In the genomic region with DNA sequence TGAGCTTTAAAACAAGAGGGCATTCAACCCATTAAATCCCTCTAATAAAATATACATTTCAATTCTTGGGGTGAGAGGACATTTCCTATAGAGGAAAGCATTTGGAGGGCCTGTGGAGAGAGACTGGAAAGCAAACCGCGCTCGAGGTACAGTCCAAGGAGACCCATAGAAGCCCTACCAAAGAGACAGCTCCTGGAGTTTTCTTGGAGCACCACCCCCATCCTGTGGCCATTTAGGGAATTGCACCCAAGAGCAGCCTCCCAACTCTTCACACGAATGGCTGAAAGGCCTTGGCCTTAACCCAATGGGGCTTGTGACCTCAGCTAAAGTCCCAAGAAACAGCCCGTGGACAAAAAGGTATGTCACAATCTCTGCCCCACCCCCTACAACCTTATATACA, we compare ENCODE assay signal across 8 mouse cellular contexts. TPM values are rescaled to one million over a fixed set of nuclear protein-coding genes. Genes with fewer than 3 reads are reported as not detected.
A peak's percentile ranks its signal among the peaks of the same experiment; 100 is the strongest.
DNase-seq lines count a peak whose midpoint lies in the region; ATAC-seq lines count a peak whose summit lies in the region.

No protein-coding gene starts in this region.

- H3K36me3 ChIP-seq in midbrain, embryonic 15.5 days (replicated peaks) = no peaks in the 10 kb centered on the region

- no peak overlapping the region for H3K4me2 ChIP-seq in midbrain, embryonic 15.5 days

- H3K9me3 ChIP-seq in midbrain, embryonic 15.5 days = no peaks in the 10 kb centered on the region

- H3K4me3 ChIP-seq in midbrain, embryonic 15.5 days = no peak overlapping the region

- intact Hi-C loops in left cerebral cortex, postnatal 36 days (cut with DNase I) = loop anchor here (2.0 kb wide), 3 partner anchors 61 to 137 kb away; a partner anchor contains a TSS

- H3K4me1 ChIP-seq in midbrain, embryonic 15.5 days = no peaks in the 10 kb centered on the region

- H3K27me3 ChIP-seq in midbrain, embryonic 15.5 days (replicated peaks) = 0 out of 2 replicates have a peak, but pooled peaks cover 3% of the 10 kb centered on the region

- ATAC-seq in granulocyte monocyte progenitor cell, adult 5-6 weeks (replicated peaks; ENCODE audit: poor library complexity, severe bottlenecking) = peak; percentile 89
- ATAC-seq in midbrain, embryonic 15.5 days (replicated peaks) = peak; percentile 70

- WGBS in midbrain, embryonic 15.5 days = 1% methylated on average over 5 of the region's 5 CpGs

- H3K9ac ChIP-seq in midbrain, embryonic 15.5 days = no peak overlapping the region

- peak; percentile 53 for DNase-seq in 3134 (ENCODE audit: extremely low read depth, insufficient read length, low spot score)
- DNase-seq in adrenal gland, postnatal 10 days = peak; percentile 93
- DNase-seq in embryo, embryonic 9.5 days (ENCODE audit: extremely low spot score) = peak; percentile 86
- DNase-seq in kidney, adult 11 months = peak; percentile 78
- peak; percentile 79 to 85 for DNase-seq in left cerebral cortex, postnatal 36 days (ENCODE audit: low spot score in 2 of 2)
- peak; percentile 61 to 87 for DNase-seq in spleen, adult 18-20 months

- no peak overlapping the region for H3K27ac ChIP-seq in midbrain, embryonic 15.5 days

RNA-seq across cellular contexts. Expression of a gene that starts 6.3 kb away (rescaled TPM):
- total RNA-seq in adrenal gland, postnatal 10 days (2021) = not detected
- total RNA-seq in granulocyte monocyte progenitor cell, adult 5-6 weeks (2014; fragmentation: Nextera tagmentation) = not detected in 2 replicates
- total RNA-seq in granulocyte monocyte progenitor cell, adult 5-6 weeks (2017) = not detected in 2 replicates
- total RNA-seq in left cerebral cortex, postnatal 36 days (2021) = not detected
- polyA plus RNA-seq in midbrain, embryonic 15.5 days (2015; fragmentation: Nextera tagmentation; extraction: Ambion mirVana) = not detected in 2 replicates

RNA-seq across cellular contexts. Expression of a gene that starts 10.0 kb away (rescaled TPM):
- total RNA-seq in adrenal gland, postnatal 10 days (2021) = 10 to 100 TPM in 1 of 2 experiments, 1 to 10 TPM in 1; 6.9 to 11.5 TPM
- total RNA-seq in granulocyte monocyte progenitor cell, adult 5-6 weeks (2014; fragmentation: Nextera tagmentation) = 5.9 and 9.9 TPM in 2 replicates
- total RNA-seq in granulocyte monocyte progenitor cell, adult 5-6 weeks (2017) = 19.5 and 19.9 TPM in 2 replicates
- total RNA-seq in left cerebral cortex, postnatal 36 days (2021) = 1 to 10 TPM in 1 of 2 experiments, under 1 TPM in 1; 0.23 to 1.1 TPM
- polyA plus RNA-seq in midbrain, embryonic 15.5 days (2015; fragmentation: Nextera tagmentation; extraction: Ambion mirVana) = 2.7 and 3.0 TPM in 2 replicates

RNA-seq across cellular contexts. Expression of a gene that starts 13.5 kb away (rescaled TPM):
- 100 to 1,000 TPM; 140 to 150 TPM for total RNA-seq in adrenal gland, postnatal 10 days (2021)
- total RNA-seq in granulocyte monocyte progenitor cell, adult 5-6 weeks (2014; fragmentation: Nextera tagmentation) = 73.8 and 84.3 TPM in 2 replicates
- total RNA-seq in granulocyte monocyte progenitor cell, adult 5-6 weeks (2017) = 34.3 and 36.1 TPM in 2 replicates
- 10 to 100 TPM; 61.7 to 74.4 TPM for total RNA-seq in left cerebral cortex, postnatal 36 days (2021)
- 158 and 159 TPM in 2 replicates for polyA plus RNA-seq in midbrain, embryonic 15.5 days (2015; fragmentation: Nextera tagmentation; extraction: Ambion mirVana)

RNA-seq across cellular contexts. Expression of a gene that starts 28.9 kb away (rescaled TPM):
- total RNA-seq in adrenal gland, postnatal 10 days (2021) = 10 to 100 TPM; 12.1 to 12.4 TPM
- 45.8 and 50.5 TPM in 2 replicates for total RNA-seq in granulocyte monocyte progenitor cell, adult 5-6 weeks (2014; fragmentation: Nextera tagmentation)
- 39.6 and 40.8 TPM in 2 replicates for total RNA-seq in granulocyte monocyte progenitor cell, adult 5-6 weeks (2017)
- 10 to 100 TPM; 14.9 to 17.5 TPM for total RNA-seq in left cerebral cortex, postnatal 36 days (2021)
- polyA plus RNA-seq in midbrain, embryonic 15.5 days (2015; fragmentation: Nextera tagmentation; extraction: Ambion mirVana) = 32.0 and 35.3 TPM in 2 replicates

RNA-seq across cellular contexts. Expression of a gene that starts 44.4 kb away (rescaled TPM):
- not detected for total RNA-seq in adrenal gland, postnatal 10 days (2021)
- total RNA-seq in granulocyte monocyte progenitor cell, adult 5-6 weeks (2014; fragmentation: Nextera tagmentation) = not detected in 2 replicates
- not detected in 2 replicates for total RNA-seq in granulocyte monocyte progenitor cell, adult 5-6 weeks (2017)
- 10 to 100 TPM; 14.5 to 15.4 TPM for total RNA-seq in left cerebral cortex, postnatal 36 days (2021)
- polyA plus RNA-seq in midbrain, embryonic 15.5 days (2015; fragmentation: Nextera tagmentation; extraction: Ambion mirVana) = 0.71 and 0.82 TPM in 2 replicates
